Mouse (Mus musculus): ENCODE results near the gene Hoxb4.

Hoxb4 gene

GRCm38 (mm10) chr11:96327750-96328149 is 9.7 kb downstream of the Hoxb4 start:
- in situ Hi-C loops (cut with MboI, MseI), result no loop called here

- in situ Hi-C loops (cut with MboI, MseI), result no loop called here
Observed at GRCm38 (mm10) chr11:96328605-96329004, 10.5 kb downstream of the Hoxb4 start.

- in situ Hi-C loops (cut with MboI, MseI), result no loop called here
Observed at GRCm38 (mm10) chr11:96332105-96332504, 14.0 kb downstream of the Hoxb4 start.

GRCm38 (mm10) chr11:96332618-96333032 is 14.6 kb downstream of the Hoxb4 start:
- in situ Hi-C loops (cut with MboI, MseI), result no loop called here

- in situ Hi-C loops (cut with MboI, MseI), result no loop called here
Observed at GRCm38 (mm10) chr11:96333241-96334001, 15.4 kb downstream of the Hoxb4 start.

GRCm38 (mm10) chr11:96334002-96334364 is 15.9 kb downstream of the Hoxb4 start:
- in situ Hi-C loops (cut with MboI, MseI), result no loop called here

- in situ Hi-C loops (cut with MboI, MseI), result no loop called here
Observed at GRCm38 (mm10) chr11:96334998-96335397, 16.9 kb downstream of the Hoxb4 start.

GRCm38 (mm10) chr11:96336597-96336996 is 18.5 kb downstream of the Hoxb4 start:
- in situ Hi-C loops (cut with MboI, MseI), result no loop called here

GRCm38 (mm10) chr11:96337026-96337425 is 19.0 kb downstream of the Hoxb4 start:
- in situ Hi-C loops (cut with MboI, MseI), result no loop called here

GRCm38 (mm10) chr11:96338957-96339855 is 21.1 kb downstream of the Hoxb4 start:
- in situ Hi-C loops (cut with MboI, MseI), result no loop called here

GRCm38 (mm10) chr11:96340698-96341365 is 22.8 kb downstream of the Hoxb4 start:
- in situ Hi-C loops (cut with MboI, MseI), result no loop called here

- in situ Hi-C loops (cut with MboI, MseI), result no loop called here
Observed at GRCm38 (mm10) chr11:96341701-96342575, 23.9 kb downstream of the Hoxb4 start.

- in situ Hi-C loops (cut with MboI, MseI), result no loop called here
Observed at GRCm38 (mm10) chr11:96342576-96342930, 24.5 kb downstream of the Hoxb4 start.

- in situ Hi-C loops (cut with MboI, MseI), result no loop called here
Observed at GRCm38 (mm10) chr11:96343206-96343745, 25.2 kb downstream of the Hoxb4 start.

- in situ Hi-C loops (cut with MboI, MseI), result no loop called here
Observed at GRCm38 (mm10) chr11:96344061-96344877, 26.2 kb downstream of the Hoxb4 start.

GRCm38 (mm10) chr11:96344878-96345159 is 26.8 kb downstream of the Hoxb4 start:
- in situ Hi-C loops (cut with MboI, MseI), result no loop called here

- in situ Hi-C loops (cut with MboI, MseI), result no loop called here
Observed at GRCm38 (mm10) chr11:96345220-96345892, 27.3 kb downstream of the Hoxb4 start.

- in situ Hi-C loops (cut with MboI, MseI), result no loop called here
Observed at GRCm38 (mm10) chr11:96345893-96346806, 28.1 kb downstream of the Hoxb4 start.
